Mouse (Mus musculus): ENCODE results near the gene Nme9. TPM values are rescaled to one million over a fixed set of nuclear protein-coding genes. Genes with fewer than 3 reads are reported as not detected.

Nme9 gene
- polyA plus RNA-seq, 1 experiment = 0.16 TPM

DNA sequence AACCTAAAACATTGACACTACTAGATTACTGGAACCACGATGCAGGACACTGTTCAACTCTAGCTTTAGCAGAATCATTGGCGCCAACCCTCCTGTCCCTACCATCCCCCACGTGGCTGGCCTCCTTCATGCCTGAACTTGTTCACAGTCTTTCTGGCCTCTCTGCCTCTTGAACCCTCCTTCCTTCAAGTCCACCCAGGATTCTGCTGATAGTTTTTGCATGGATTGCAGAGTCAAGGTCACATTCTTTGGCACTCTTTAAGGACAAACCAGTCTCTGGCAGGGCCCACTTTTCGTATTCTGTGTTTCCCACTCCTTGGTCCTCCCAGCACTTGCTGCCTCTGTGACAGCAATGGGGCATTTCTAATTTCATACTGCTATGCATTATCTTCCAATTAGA lies 31.9 kb downstream of the Nme9 start:
- Histone ChIP-seq H3K4me1 (ENCODE audit: control insufficient read depth, insufficient read depth, low read length) (no peaks in the 10 kb centered on the region), H3K27ac (ENCODE audit: insufficient read depth, low read depth, low read length) (no peak overlapping the region), H3K36me3 (ENCODE audit: control insufficient read depth, insufficient read depth, low read length) (no peaks in the 10 kb centered on the region; the same call in 1 of the 2 replicates), H3K27me3 (replicated peaks; ENCODE audit: control insufficient read depth, insufficient read depth, low read length) (no peaks in the 10 kb centered on the region), H3K4me3 (ENCODE audit: insufficient read depth, low read depth, low read length) (no peak overlapping the region)
- DNase-seq = no peak
- TF ChIP-seq POLR2A (IDR thresholded peaks at IDR 0.05; ENCODE audit: low read depth, low read length) (no peak), CTCF (conservative IDR thresholded peaks at IDR 0.05; ENCODE audit: insufficient read depth, insufficient read length, low read depth, low read length) (no peak)
- WGBS = 77% methylated on average over 4 of the region's 4 CpGs

- H3K36me3 ChIP-seq (ENCODE audit: control insufficient read depth, insufficient read depth, low read length) = no peaks in the 10 kb centered on the region; the same call in 1 of the 2 replicates
- TF ChIP-seq CTCF (conservative IDR thresholded peaks at IDR 0.05; ENCODE audit: insufficient read depth, insufficient read length, low read depth, low read length) = no peak
- no peak for TF ChIP-seq POLR2A (IDR thresholded peaks at IDR 0.05; ENCODE audit: low read depth, low read length)
- no peak overlapping the region for H3K4me3 ChIP-seq (ENCODE audit: insufficient read depth, low read depth, low read length)
- no peak for DNase-seq
- no peak overlapping the region for H3K27ac ChIP-seq (ENCODE audit: insufficient read depth, low read depth, low read length)
- no peaks in the 10 kb centered on the region for H3K27me3 ChIP-seq (replicated peaks; ENCODE audit: control insufficient read depth, insufficient read depth, low read length)
- H3K4me1 ChIP-seq (ENCODE audit: control insufficient read depth, insufficient read depth, low read length) = no peaks in the 10 kb centered on the region
Measured at GRCm38 (mm10) chr9:99484632-99485031, 33.4 kb downstream of the Nme9 start.

DNA sequence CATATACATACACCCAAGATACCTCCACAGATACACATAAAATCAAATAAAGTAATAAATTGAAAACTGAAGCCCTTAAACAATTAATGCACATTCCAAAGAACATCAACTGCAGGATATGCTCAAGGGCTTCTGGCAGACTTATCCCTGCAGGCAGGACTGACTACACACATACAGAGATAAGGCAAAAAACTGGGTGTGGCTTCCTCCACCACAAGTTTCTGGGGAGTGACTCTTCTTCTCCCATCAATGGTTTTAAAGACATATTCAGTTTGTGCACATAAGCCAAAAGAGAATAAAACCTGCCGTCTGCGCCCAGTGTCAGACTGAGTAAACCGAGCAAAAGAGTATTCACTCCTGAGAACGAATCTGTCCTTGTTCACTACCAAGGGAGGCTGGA lies 33.9 kb downstream of the Nme9 start:
- TF ChIP-seq POLR2A (IDR thresholded peaks at IDR 0.05; ENCODE audit: low read depth, low read length) = no peak
- TF ChIP-seq CTCF (conservative IDR thresholded peaks at IDR 0.05; ENCODE audit: insufficient read depth, insufficient read length, low read depth, low read length) = no peak
- Histone ChIP-seq H3K4me3 (ENCODE audit: insufficient read depth, low read depth, low read length) (no peak overlapping the region), H3K4me1 (ENCODE audit: control insufficient read depth, insufficient read depth, low read length) (no peaks in the 10 kb centered on the region), H3K36me3 (ENCODE audit: control insufficient read depth, insufficient read depth, low read length) (no peaks in the 10 kb centered on the region; the same call in 1 of the 2 replicates), H3K27ac (ENCODE audit: insufficient read depth, low read depth, low read length) (no peak overlapping the region), H3K27me3 (replicated peaks; ENCODE audit: control insufficient read depth, insufficient read depth, low read length) (no peaks in the 10 kb centered on the region)
- 93% methylated on average over 4 of the region's 4 CpGs for WGBS
- no peak for DNase-seq

- Histone ChIP-seq H3K4me1 (ENCODE audit: control insufficient read depth, insufficient read depth, low read length) (no peaks in the 10 kb centered on the region), H3K4me3 (ENCODE audit: insufficient read depth, low read depth, low read length) (no peak overlapping the region), H3K36me3 (ENCODE audit: control insufficient read depth, insufficient read depth, low read length) (no peaks in the 10 kb centered on the region; the same call in none of the 2 replicates), H3K27me3 (replicated peaks; ENCODE audit: control insufficient read depth, insufficient read depth, low read length) (no peaks in the 10 kb centered on the region), H3K27ac (ENCODE audit: insufficient read depth, low read depth, low read length) (no peak overlapping the region)
- TF ChIP-seq CTCF (conservative IDR thresholded peaks at IDR 0.05; ENCODE audit: insufficient read depth, insufficient read length, low read depth, low read length) (no peak), POLR2A (IDR thresholded peaks at IDR 0.05; ENCODE audit: low read depth, low read length) (no peak)
- WGBS = 78% methylated on average over 8 of the region's 8 CpGs
- DNase-seq = no peak
Measured at GRCm38 (mm10) chr9:99487126-99487695, 35.9 kb downstream of the Nme9 start.

DNA sequence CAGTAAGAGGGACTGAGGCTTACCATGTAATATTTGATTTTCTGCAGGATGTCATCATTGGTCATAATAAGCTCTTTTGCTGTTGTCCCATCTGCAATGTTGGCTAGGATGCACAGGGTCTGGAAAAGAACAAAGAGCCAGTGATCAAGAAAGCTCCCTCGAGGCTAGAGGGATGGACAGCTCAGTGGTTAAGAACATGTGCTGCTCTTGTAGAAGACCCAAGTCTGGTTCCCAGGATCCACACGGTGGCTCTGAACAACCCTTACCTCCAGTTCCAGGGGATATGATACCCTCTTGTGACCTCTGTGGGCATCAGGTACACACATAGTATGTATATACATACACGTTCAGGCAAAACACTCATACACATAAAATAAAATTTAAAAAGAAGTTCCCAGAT lies 36.6 kb downstream of the Nme9 start:
- Histone ChIP-seq H3K27ac (ENCODE audit: insufficient read depth, low read depth, low read length) (no peak overlapping the region), H3K27me3 (replicated peaks; ENCODE audit: control insufficient read depth, insufficient read depth, low read length) (no peaks in the 10 kb centered on the region), H3K36me3 (ENCODE audit: control insufficient read depth, insufficient read depth, low read length) (no peaks in the 10 kb centered on the region; the same call in none of the 2 replicates), H3K4me3 (ENCODE audit: insufficient read depth, low read depth, low read length) (no peak overlapping the region), H3K4me1 (ENCODE audit: control insufficient read depth, insufficient read depth, low read length) (no peaks in the 10 kb centered on the region)
- 94% methylated on average over 3 of the region's 3 CpGs for WGBS
- no peak for DNase-seq
- TF ChIP-seq CTCF (conservative IDR thresholded peaks at IDR 0.05; ENCODE audit: insufficient read depth, insufficient read length, low read depth, low read length) (no peak), POLR2A (IDR thresholded peaks at IDR 0.05; ENCODE audit: low read depth, low read length) (no peak)

DNA sequence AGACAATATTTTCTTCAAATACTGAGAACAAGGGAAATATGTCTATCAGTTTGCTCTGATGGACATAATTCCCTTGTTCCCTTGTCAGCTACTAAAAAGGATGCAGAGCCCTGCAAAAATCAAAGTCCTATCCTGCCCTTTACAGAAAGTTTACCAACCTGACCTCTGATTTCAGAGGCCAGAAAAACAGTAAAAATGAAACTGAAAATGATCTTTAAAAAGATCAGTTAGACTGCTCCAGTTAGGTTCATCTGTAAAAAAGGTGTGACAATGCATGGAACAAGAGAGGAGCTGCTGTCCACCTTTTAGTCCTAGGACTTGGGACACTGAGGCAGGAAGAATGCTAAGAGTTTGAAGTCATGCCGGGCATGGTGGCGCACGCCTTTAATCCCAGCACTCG lies 39.8 kb downstream of the Nme9 start:
- H3K4me1 ChIP-seq (ENCODE audit: control insufficient read depth, insufficient read depth, low read length) = no peaks in the 10 kb centered on the region
- no peak for DNase-seq
- TF ChIP-seq CTCF (conservative IDR thresholded peaks at IDR 0.05; ENCODE audit: insufficient read depth, insufficient read length, low read depth, low read length) (no peak), POLR2A (IDR thresholded peaks at IDR 0.05; ENCODE audit: low read depth, low read length) (no peak)
- no peak overlapping the region for H3K27ac ChIP-seq (ENCODE audit: insufficient read depth, low read depth, low read length)
- no peaks in the 10 kb centered on the region; the same call in none of the 2 replicates for H3K36me3 ChIP-seq (ENCODE audit: control insufficient read depth, insufficient read depth, low read length)
- H3K4me3 ChIP-seq (ENCODE audit: insufficient read depth, low read depth, low read length) = no peak overlapping the region
- WGBS = 98% methylated on average over 4 of the region's 4 CpGs
- no peaks in the 10 kb centered on the region for H3K27me3 ChIP-seq (replicated peaks; ENCODE audit: control insufficient read depth, insufficient read depth, low read length)

- H3K4me3 ChIP-seq (ENCODE audit: insufficient read depth, low read depth, low read length) = no peak overlapping the region
- H3K27ac ChIP-seq (ENCODE audit: insufficient read depth, low read depth, low read length) = no peak overlapping the region
- H3K36me3 ChIP-seq (ENCODE audit: control insufficient read depth, insufficient read depth, low read length) = no peaks in the 10 kb centered on the region; the same call in none of the 2 replicates
- 68% methylated on average over 10 of the region's 10 CpGs for WGBS
- H3K27me3 ChIP-seq (replicated peaks; ENCODE audit: control insufficient read depth, insufficient read depth, low read length) = no peaks in the 10 kb centered on the region
- no peak for DNase-seq
- no peaks in the 10 kb centered on the region for H3K4me1 ChIP-seq (ENCODE audit: control insufficient read depth, insufficient read depth, low read length)
- TF ChIP-seq POLR2A (IDR thresholded peaks at IDR 0.05; ENCODE audit: low read depth, low read length) (no peak), CTCF (conservative IDR thresholded peaks at IDR 0.05; ENCODE audit: insufficient read depth, insufficient read length, low read depth, low read length) (no peak)
Measured at GRCm38 (mm10) chr9:99492634-99493200, 41.4 kb downstream of the Nme9 start.

Data from kidney, adult 2 months (tissue).